Mouse (Mus musculus) CH12.LX (cell line): ENCODE measurements around the gene Tmem246.

Experiments
- CTCF ChIP-seq, 2 experiments: IDR thresholded peaks in 1 of 2; conservative IDR thresholded peaks in 1 of 2; 2 replicates each; pipeline ENCODE4 v1.5.1; 2011 to 2012; ENCODE audit warnings: low read depth in 2 of 2, low read length in 2 of 2, improper control_type of control experiment in 1 of 2, inconsistent platforms in 1 of 2, mild to moderate bottlenecking in 1 of 2, moderate library complexity in 1 of 2
- TBP ChIP-seq: conservative IDR thresholded peaks from 2 replicates; pipeline ENCODE4 v1.6.1; 2011; ENCODE audit warnings: low read depth, low read length, improper control_type of control experiment
- USF1 ChIP-seq: IDR thresholded peaks from 2 replicates; pipeline ENCODE4 v1.6.1; 2014; ENCODE audit warnings: low read depth, mild to moderate bottlenecking, inconsistent platforms, low read length, improper control_type of control experiment

- TF ChIP-seq CTCF (conservative IDR thresholded peaks at IDR 0.05 in 1 of 2, IDR thresholded peaks at IDR 0.05 in 1 of 2; ENCODE audit: low read depth in 2 of 2, low read length in 2 of 2): no peak
- TF ChIP-seq USF1: no peak
- no peak for TF ChIP-seq TBP
Observed at GRCm38 (mm10) chr4:49637821-49638220, 40.1 kb upstream of the Tmem246 start.
